Mouse (Mus musculus): Measurements from ENCODE around the gene Fgfr4. TPM values are rescaled to one million over a fixed set of nuclear protein-coding genes. Genes with fewer than 3 reads are reported as not detected.
A peak's percentile ranks its signal among the peaks of the same experiment; 100 is the strongest.
"Not testable (repeated sequence)": the region's sequence is repeated elsewhere in the genome, so short reads cannot be mapped to it uniquely, and the experiment has no call there.

Fgfr4 gene
- total and polyA plus RNA-seq, 3 experiments, result 0.05 TPM; not detected in 2

- peaks cover 10% of the 10 kb centered on the region for H3K27me3 ChIP-seq (ENCODE audit: insufficient read depth, low read length)
- peaks cover 19% of the 10 kb centered on the region for H3K4me1 ChIP-seq (ENCODE audit: insufficient read depth, low read depth, low read length)
- no peak overlapping the region for H3K4me3 ChIP-seq (ENCODE audit: low read depth, low read length)
- DNase-seq (ENCODE audit: low spot score) (peak; percentile 43), ATAC-seq (ENCODE audit: extremely low read depth, insufficient number of reproducible peaks, low FRiP score, poor library complexity, severe bottlenecking) (no peak)
- no peaks in the 10 kb centered on the region for H3K9me3 ChIP-seq (replicated peaks)
- H3K36me3 ChIP-seq (replicated peaks), result peaks cover 12% of the 10 kb centered on the region
- no peak for TF ChIP-seq POLR2AphosphoS5 (IDR thresholded peaks at IDR 0.05; ENCODE audit: insufficient replicate concordance, low read depth, low read length)
- peak; percentile 81 for TF ChIP-seq CTCF (IDR thresholded peaks at IDR 0.05; ENCODE audit: low read depth, low read length)
Measured at GRCm38 (mm10) chr13:55178556-55178955, 26.1 kb downstream of the Fgfr4 start.

GRCm38 (mm10) chr13:55179591-55179990 lies 27.2 kb downstream of the Fgfr4 start:
- Histone ChIP-seq H3K4me3 (ENCODE audit: low read depth, low read length) (no peak overlapping the region), H3K9me3 (replicated peaks) (no peaks in the 10 kb centered on the region), H3K27me3 (ENCODE audit: insufficient read depth, low read length) (peaks cover 2% of the 10 kb centered on the region), H3K4me1 (ENCODE audit: insufficient read depth, low read depth, low read length) (peaks cover 20% of the 10 kb centered on the region), H3K36me3 (replicated peaks) (peaks cover 12% of the 10 kb centered on the region)
- no peak for TF ChIP-seq TAL1 (conservative IDR thresholded peaks at IDR 0.05; ENCODE audit: low read depth, low read length)
- TF ChIP-seq POLR2AphosphoS5 (IDR thresholded peaks at IDR 0.05; ENCODE audit: insufficient replicate concordance, low read depth, low read length), result no peak
- TF ChIP-seq CTCF (IDR thresholded peaks at IDR 0.05; ENCODE audit: low read depth, low read length), result no peak
- no peak for TF ChIP-seq GATA2 (IDR thresholded peaks at IDR 0.05; ENCODE audit: borderline replicate concordance, low read depth, low read length)
- no peak for TF ChIP-seq GATA1 (IDR thresholded peaks at IDR 0.05; ENCODE audit: borderline replicate concordance, low read length)
- no peak for DNase-seq (ENCODE audit: low spot score)
- no peak for ATAC-seq (ENCODE audit: extremely low read depth, insufficient number of reproducible peaks, low FRiP score, poor library complexity, severe bottlenecking)

DNA sequence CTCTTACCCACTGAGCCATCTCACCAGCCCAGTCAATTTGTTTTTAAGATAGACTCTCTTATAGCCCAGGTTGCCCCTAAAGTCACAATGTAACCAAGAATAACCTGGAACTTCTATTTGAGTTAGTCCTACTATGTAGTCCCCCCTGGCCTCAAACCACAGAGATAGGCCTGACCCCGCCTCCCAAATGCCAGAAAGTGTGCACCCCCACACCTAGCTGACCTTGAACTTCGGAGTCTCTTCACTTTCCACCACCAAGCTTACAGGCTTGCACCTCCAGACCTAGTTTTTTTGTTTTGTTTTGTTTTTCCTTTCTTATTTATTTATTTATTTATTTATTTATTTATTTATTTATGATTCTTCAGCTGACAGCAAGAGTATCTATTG lies 29.3 kb downstream of the Fgfr4 start:
- no peak for DNase-seq (ENCODE audit: low spot score)
- Histone ChIP-seq H3K4me1 (ENCODE audit: insufficient read depth, low read depth, low read length) (peaks cover 20% of the 10 kb centered on the region), H3K9me3 (replicated peaks) (no peaks in the 10 kb centered on the region), H3K27me3 (ENCODE audit: insufficient read depth, low read length) (no peaks in the 10 kb centered on the region), H3K36me3 (replicated peaks) (peaks cover 12% of the 10 kb centered on the region), H3K4me3 (ENCODE audit: low read depth, low read length) (no peak overlapping the region)
- TF ChIP-seq GATA1 (IDR thresholded peaks at IDR 0.05; ENCODE audit: borderline replicate concordance, low read length) (no peak), CTCF (IDR thresholded peaks at IDR 0.05; ENCODE audit: low read depth, low read length) (no peak), TAL1 (conservative IDR thresholded peaks at IDR 0.05; ENCODE audit: low read depth, low read length) (no peak), POLR2AphosphoS5 (IDR thresholded peaks at IDR 0.05; ENCODE audit: insufficient replicate concordance, low read depth, low read length) (no peak), GATA2 (IDR thresholded peaks at IDR 0.05; ENCODE audit: borderline replicate concordance, low read depth, low read length) (no peak)
- no peak for ATAC-seq (ENCODE audit: extremely low read depth, insufficient number of reproducible peaks, low FRiP score, poor library complexity, severe bottlenecking)

DNA sequence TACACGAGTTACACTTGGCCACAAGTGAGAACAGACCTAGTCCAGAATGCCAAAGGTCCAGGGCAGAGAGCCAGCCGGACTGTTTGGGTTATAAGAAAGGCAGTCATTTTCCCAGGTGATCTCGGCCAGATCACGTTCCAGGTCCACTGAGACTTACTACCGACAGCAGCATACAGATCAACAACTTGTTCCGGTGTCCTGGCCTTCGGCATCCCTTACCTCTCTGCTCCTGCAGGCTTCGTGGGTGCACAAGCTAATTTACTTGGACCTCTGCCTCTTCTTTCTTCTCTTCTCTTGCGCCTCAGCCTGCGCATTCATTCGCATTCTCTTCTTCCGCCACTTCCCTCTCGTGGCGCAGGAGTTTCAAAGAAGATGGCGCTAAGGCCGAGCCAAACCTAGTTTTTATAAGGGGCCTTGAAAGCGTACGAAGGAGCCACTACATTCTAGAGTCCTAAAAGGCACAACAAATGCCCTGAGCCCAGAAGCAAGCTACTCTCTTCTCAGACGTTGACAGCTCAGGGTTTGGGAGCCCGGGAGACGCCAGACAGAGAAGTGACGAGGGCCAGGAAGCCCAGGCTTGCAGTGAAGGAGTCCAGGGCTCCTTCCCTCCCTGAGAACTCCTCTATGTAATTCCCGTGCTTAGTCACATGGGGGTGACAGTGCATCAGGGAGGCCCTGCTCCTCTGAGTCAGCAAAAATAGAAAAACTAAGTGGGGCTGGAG lies 29.9 kb downstream of the Fgfr4 start:
- ATAC-seq (ENCODE audit: extremely low read depth, insufficient number of reproducible peaks, low FRiP score, poor library complexity, severe bottlenecking) (peak; percentile 78), DNase-seq (ENCODE audit: low spot score) (peak; percentile 47)
- Histone ChIP-seq H3K9me3 (replicated peaks) (no peaks in the 10 kb centered on the region), H3K4me3 (ENCODE audit: low read depth, low read length) (peak overlapping the region; percentile 36; the same call in 1 of the 2 replicates), H3K36me3 (replicated peaks) (peaks cover 12% of the 10 kb centered on the region), H3K4me1 (ENCODE audit: insufficient read depth, low read depth, low read length) (peaks cover 20% of the 10 kb centered on the region), H3K27me3 (ENCODE audit: insufficient read depth, low read length) (no peaks in the 10 kb centered on the region)
- TF ChIP-seq CTCF (IDR thresholded peaks at IDR 0.05; ENCODE audit: low read depth, low read length) (no peak), GATA2 (IDR thresholded peaks at IDR 0.05; ENCODE audit: borderline replicate concordance, low read depth, low read length) (no peak), TAL1 (conservative IDR thresholded peaks at IDR 0.05; ENCODE audit: low read depth, low read length) (no peak), GATA1 (IDR thresholded peaks at IDR 0.05; ENCODE audit: borderline replicate concordance, low read length) (no peak), POLR2AphosphoS5 (IDR thresholded peaks at IDR 0.05; ENCODE audit: insufficient replicate concordance, low read depth, low read length) (no peak)

DNA sequence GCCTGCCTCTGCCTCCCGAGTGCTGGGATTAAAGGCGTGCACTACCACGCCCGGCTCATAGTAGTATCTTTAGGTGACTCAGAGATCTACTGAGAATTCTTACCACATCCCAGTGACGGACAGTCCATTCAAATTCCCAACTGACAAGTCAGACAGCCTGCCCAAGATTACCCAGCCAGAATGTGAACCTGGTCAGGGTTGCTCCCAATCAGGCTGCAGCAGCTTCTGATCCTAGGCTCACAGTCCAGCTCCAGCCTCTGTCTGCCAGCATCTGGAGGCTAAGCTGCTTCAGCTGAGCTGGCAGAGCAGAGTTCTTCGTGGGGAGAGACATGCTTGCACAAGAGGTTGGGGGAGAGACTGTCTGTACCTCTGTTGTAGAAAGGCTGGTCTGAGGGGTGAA lies 30.9 kb downstream of the Fgfr4 start:
- H3K36me3 ChIP-seq (replicated peaks), result peaks cover 12% of the 10 kb centered on the region
- H3K9me3 ChIP-seq (replicated peaks), result no peaks in the 10 kb centered on the region
- TF ChIP-seq TAL1 (conservative IDR thresholded peaks at IDR 0.05; ENCODE audit: low read depth, low read length), result no peak
- TF ChIP-seq CTCF (IDR thresholded peaks at IDR 0.05; ENCODE audit: low read depth, low read length), result no peak
- TF ChIP-seq GATA1 (IDR thresholded peaks at IDR 0.05; ENCODE audit: borderline replicate concordance, low read length), result no peak
- H3K27me3 ChIP-seq (ENCODE audit: insufficient read depth, low read length), result no peaks in the 10 kb centered on the region
- DNase-seq (ENCODE audit: low spot score) (no peak), ATAC-seq (ENCODE audit: extremely low read depth, insufficient number of reproducible peaks, low FRiP score, poor library complexity, severe bottlenecking) (no peak)
- peaks cover 20% of the 10 kb centered on the region for H3K4me1 ChIP-seq (ENCODE audit: insufficient read depth, low read depth, low read length)
- H3K4me3 ChIP-seq (ENCODE audit: low read depth, low read length), result no peak overlapping the region

GRCm38 (mm10) chr13:55187062-55187461 lies 34.6 kb downstream of the Fgfr4 start:
- H3K4me1 ChIP-seq (ENCODE audit: insufficient read depth, low read depth, low read length), result peaks cover 36% of the 10 kb centered on the region
- not testable (repeated sequence) for H3K36me3 ChIP-seq (replicated peaks); ATAC-seq (ENCODE audit: extremely low read depth, insufficient number of reproducible peaks, low FRiP score, poor library complexity, severe bottlenecking); DNase-seq (ENCODE audit: low spot score); H3K9me3 ChIP-seq (replicated peaks); H3K4me3 ChIP-seq (ENCODE audit: low read depth, low read length); H3K27me3 ChIP-seq (ENCODE audit: insufficient read depth, low read length)

Measured in G1E (cell line).